In genomic region chr10:8227705-8228374, GRCm38 (mm10) we compare ENCODE assay signal across 8 mouse cellular contexts.
DNase-seq lines count a peak whose midpoint lies in the region; ATAC-seq lines count a peak whose summit lies in the region.
"Had no signal": no experiment of that assay in that cellular context is flagged by ENCODE, and none has a peak within 500 bp of the region (broad histone marks: within the 10 kb centered on the region; RNA-seq: fewer than 3 reads in every experiment).

No protein-coding gene starts in this region.

- peak; percentile 46 for DNase-seq in layer of hippocampus, adult 11-12 months (ENCODE audit: low spot score)
- DNase-seq in layer of hippocampus, adult 9-10 months (ENCODE audit: low spot score): no peak
- DNase-seq in cerebellum, adult 11-12 months: peak; percentile 68
- DNase-seq in cerebellum, postnatal 25 days: peak; percentile 63 to 70
- DNase-seq in left cerebral cortex, postnatal 25 days (ENCODE audit: low spot score in 2 of 2): peak; percentile 29 to 80
- DNase-seq in adrenal gland, adult 18-20 months (ENCODE audit: low spot score in 2 of 2): no peak
- DNase-seq: thymus, postnatal 36 days had no signal

- no peak for ATAC-seq in monocyte, adult 5-6 weeks (replicated peaks; ENCODE audit: insufficient number of reproducible peaks, low FRiP score, low TSS enrichment, poor library complexity, severe bottlenecking)

- intact Hi-C loops in left cerebral cortex, postnatal 25 days (cut with DNase I): loop anchor here (5.0 kb wide), 1 partner anchor 271 kb away; the partner anchor contains the start of gene Tab2

Comparison
In these comparisons a context has a peak if more than half of its experiments do, and no peak if none do; other contexts are left out.
1. DNase-seq: peak in layer of hippocampus, adult 11-12 months (single experiment), cerebellum, adult 11-12 months (single experiment), cerebellum, postnatal 25 days (2 of 2) and left cerebral cortex, postnatal 25 days (2 of 2); none in layer of hippocampus, adult 9-10 months (single experiment) and adrenal gland, adult 18-20 months (0 of 2).